Mouse (Mus musculus) embryonic stem cell, embryonic (primary cell): ENCODE measurements around the gene Idnk.
"Not testable (repeated sequence)": the region's sequence is repeated elsewhere in the genome, so short reads cannot be mapped to it uniquely, and the experiment has no call there.

ENCODE experiments used
- CTCF ChIA-PET, 4 experiments: fragments of 300-600 bp in 2 of 4; fragments of 350-600 bp in 2 of 4; sonication (Branson Sonifier 250); formaldehyde crosslinking; loops; one replicate each; lab custom pipeline; 2022; ENCODE audit warnings: inconsistent platforms in 2 of 4; lab: Charles Lee
- POLR2A ChIA-PET, 4 experiments: fragments of 300-600 bp in 2 of 4; fragments of 350-600 bp in 2 of 4; sonication (Branson Sonifier 250); formaldehyde crosslinking; loops; one replicate each; lab custom pipeline; 2022; ENCODE audit warnings: antibody characterized with exemption in 4 of 4, inconsistent platforms in 1 of 4; lab: Charles Lee

Idnk gene

DNA sequence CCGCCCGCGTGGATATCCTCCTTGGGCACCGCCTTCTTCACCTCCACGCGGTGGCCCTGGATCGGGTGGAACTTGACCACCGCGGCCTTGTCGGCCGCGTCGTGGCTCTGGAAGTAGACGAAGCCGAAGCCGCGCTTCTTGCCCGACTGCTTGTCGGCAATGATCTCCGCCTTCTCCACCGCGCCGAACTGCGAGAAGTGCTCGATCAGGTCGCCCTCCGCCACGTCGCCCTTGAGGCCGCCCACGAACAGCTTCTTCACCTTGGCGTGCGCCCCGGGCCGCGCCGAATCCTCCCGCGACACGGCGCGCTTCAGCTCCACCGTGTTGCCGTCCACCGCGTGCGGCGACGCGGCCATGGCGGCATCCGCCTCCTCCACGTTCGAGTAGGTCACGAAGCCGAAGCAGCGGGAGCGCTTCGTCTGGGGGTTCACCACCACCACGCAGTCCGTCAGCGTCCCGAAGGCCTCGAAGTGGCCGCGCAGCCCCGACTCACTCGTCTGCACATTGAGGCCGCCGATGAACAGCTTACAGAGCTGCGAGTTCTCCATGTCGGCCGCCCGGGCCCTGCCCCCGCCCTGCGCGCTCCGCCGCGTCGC, 29.6 kb upstream of the Idnk start:
- POLR2A ChIA-PET: interaction anchor here (0.8 to 10.5 kb wide), 23 partner anchors 8 to 602 kb away, joined by 3 to 88 read pairs (median 4); partner anchors contain the start of genes Gkap1 (in 1 of the 4), Idnk (in 1 of the 4), Klhl3 (in 1 of the 4) and Ubqln1 (in 1 of the 4)
- CTCF ChIA-PET: interaction anchor here in 2 of 4 experiments (1.3 to 1.5 kb wide), 2 partner anchors 10 kb away, joined by 4 to 7 read pairs; no protein-coding TSS in a partner anchor

DNA sequence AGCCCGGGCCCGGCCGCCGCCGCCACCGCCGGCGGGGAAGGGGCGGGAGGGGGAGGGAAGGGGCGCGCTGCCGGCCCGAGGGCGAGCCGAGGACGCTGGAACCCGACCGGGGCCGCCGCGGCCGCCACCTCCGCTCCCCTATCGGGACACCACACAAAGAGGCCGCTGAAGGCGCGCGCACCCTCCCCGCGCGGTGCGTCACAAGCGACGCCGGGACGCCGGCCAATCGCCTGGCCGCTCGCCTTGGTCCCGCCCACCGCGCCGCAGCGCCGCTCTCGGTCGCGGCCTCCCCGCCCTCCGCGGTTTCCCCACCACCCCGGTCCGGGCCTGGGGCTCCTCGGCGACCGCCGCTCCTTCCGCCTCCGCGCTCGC, 29.1 kb upstream of the Idnk start, which contains the start of gene Hnrnpa0:
Gene Hnrnpa0 (minus strand): TSS at position 161 of the 372 bp plus-strand sequence.
- POLR2A ChIA-PET: interaction anchor here (0.5 to 10.5 kb wide), 50 partner anchors 10 to 1642 kb away, joined by 3 to 88 read pairs (median 4); partner anchors contain the start of genes Klhl3 (in 2 of the 4), 2210016F16Rik (in 1 of the 4), Gkap1 (in 1 of the 4) and Hnrnpk (in 1 of the 4)

DNA sequence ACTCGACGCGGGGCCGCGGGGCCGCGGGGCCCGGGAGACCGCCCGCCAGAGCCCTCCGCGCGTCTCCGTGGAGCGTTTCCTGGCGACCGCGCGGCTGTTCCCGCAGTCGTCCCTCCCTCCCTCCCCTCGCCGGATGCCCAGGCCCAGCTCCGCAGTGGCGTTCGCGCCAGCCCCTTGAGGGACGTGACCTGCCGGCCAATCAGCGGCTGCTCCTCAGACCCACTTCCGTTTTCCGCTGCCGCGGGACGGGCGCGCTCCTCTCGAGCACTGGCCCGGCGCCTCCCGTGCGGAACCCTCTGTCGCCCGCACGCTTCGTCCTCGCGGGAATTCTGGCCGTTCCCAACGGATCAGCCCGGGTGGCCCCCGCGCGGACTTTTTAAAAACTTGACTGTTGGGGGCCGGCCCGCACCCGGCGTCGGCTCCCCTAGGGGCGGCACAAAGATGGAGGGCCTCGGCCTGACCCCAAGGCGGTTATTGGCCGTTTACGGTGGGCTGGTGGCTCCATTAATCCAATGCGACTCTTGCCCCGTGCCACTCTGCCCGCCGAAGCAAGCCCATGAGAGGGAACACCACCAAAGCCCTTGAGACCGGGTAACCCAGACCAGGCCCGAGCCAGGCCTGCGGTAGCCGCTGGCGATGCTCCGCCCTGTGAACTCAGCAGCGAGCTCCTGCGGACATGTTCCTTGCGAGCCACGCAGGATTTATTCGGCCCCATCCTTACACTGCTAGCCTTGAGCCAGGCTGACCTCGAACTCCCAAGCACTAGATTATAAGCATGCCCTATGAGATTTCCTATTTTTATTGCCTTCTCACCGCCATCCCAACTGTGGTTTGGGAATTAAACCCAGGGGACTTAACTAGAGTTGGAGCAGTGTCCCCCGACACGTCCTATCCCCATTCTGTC, 28.4 kb upstream of the Idnk start:
- ChIA-PET CTCF (interaction anchor here in 3 of 4 experiments (0.5 to 1.5 kb wide), 12 partner anchors 11 to 396 kb away, joined by 3 to 7 read pairs (median 4); no protein-coding TSS in a partner anchor), POLR2A (interaction anchor here in 3 of 4 experiments (0.5 to 10.5 kb wide), 77 partner anchors 8 to 1641 kb away, joined by 3 to 88 read pairs (median 3); partner anchors contain the start of genes 2210016F16Rik (in 2 of the 3), Klhl3 (in 2 of the 3), Rmi1 (in 2 of the 3) and Gkap1 (in 1 of the 3))

More for the DNA sequence above, 29.1 kb upstream of the Idnk start, which contains the start of gene Hnrnpa0:
- CTCF ChIA-PET: interaction anchor here in 3 of 4 experiments (0.5 to 1.5 kb wide), 8 partner anchors 10 to 151 kb away, joined by 3 to 7 read pairs (median 4); no protein-coding TSS in a partner anchor

DNA sequence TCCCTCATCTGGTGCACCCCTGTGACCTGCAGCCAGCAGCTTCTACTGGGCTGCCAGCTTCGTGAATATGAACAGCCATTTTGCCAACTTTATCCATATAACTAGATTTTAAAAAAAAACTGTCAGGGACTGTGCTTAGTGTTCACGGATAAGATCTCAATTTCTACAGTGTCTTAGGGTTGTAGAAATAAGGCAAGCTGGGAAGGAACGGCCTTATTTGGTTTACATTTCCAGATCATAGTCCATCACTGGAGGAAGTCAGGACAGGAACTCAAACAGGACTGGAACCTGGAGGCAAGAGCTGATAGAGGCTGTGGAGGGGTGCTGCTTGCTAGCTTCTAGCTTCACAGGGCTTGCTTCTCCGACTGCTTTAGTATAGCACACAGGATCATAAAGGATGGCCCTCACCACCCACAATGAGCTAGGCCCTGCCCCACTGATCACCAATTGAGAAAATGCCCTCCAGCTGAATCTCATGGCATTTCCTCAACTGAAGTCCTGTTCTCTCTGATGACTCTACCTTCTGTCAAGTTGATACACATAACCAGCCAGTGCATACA, 27.7 kb upstream of the Idnk start:
- POLR2A ChIA-PET: interaction anchor here in 3 of 4 experiments (0.6 to 10.5 kb wide), 49 partner anchors 8 to 1640 kb away, joined by 3 to 88 read pairs (median 4); partner anchors contain the start of genes 2210016F16Rik (in 2 of the 3), Klhl3 (in 2 of the 3), Rmi1 (in 2 of the 3) and Gkap1 (in 1 of the 3)
- CTCF ChIA-PET: interaction anchor here (0.6 to 1.5 kb wide), 9 partner anchors 12 to 395 kb away, joined by 3 to 6 read pairs (median 3); no protein-coding TSS in a partner anchor

DNA sequence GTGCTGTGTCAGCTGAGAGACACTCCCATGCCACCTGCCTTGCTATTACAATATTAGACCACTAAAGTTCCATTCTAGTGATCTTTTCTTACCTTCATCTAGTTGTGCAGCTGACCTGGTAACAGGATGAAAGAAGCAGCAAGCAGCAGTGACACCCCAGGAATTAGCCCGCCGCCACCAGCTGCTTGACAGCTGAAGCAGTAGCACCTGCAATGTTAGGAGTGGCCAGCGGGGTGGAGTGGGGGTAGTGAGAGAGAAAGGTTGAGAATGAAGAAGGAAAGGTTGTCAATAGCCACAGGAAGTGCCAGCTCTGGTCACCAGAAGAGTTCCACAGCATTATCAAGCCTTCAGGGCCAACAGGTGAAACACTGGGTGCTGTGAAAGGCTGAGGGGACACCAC, 25.8 kb upstream of the Idnk start:
- POLR2A ChIA-PET: interaction anchor here in 2 of 4 experiments (0.6 to 10.5 kb wide), 9 partner anchors 12 to 138 kb away, joined by 3 to 88 read pairs (median 3); partner anchors contain the start of gene Klhl3 (in 1 of the 2)
- CTCF ChIA-PET: interaction anchor here (0.5 to 2.9 kb wide), 6 partner anchors 17 to 501 kb away, joined by 3 to 13 read pairs (median 4); no protein-coding TSS in a partner anchor

DNA sequence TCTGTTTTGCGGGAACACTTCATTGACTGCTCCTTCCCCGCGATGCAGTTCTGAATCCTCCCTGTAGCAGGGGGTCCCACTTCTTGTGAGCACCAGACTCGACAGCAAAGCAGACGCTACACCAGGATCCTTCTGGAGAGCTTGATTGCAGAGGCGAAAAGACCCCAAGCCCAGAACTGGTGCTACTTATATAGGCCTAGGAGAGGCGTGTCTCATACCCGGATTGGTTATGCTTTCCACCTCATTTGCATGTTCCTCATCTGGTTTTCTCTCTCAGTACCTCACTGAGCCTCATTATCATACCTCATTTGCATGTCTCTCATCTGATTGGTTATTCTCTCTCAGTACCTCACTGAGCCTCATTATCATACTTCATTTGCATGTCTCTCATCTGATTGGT, 10.8 kb upstream of the Idnk start:
- POLR2A ChIA-PET: interaction anchor here in 1 of 4 experiments (0.6 to 1.7 kb wide), 2 partner anchors 17 to 145 kb away, joined by 3 to 6 read pairs; no protein-coding TSS in a partner anchor
- CTCF ChIA-PET: not testable (repeated sequence)

DNA sequence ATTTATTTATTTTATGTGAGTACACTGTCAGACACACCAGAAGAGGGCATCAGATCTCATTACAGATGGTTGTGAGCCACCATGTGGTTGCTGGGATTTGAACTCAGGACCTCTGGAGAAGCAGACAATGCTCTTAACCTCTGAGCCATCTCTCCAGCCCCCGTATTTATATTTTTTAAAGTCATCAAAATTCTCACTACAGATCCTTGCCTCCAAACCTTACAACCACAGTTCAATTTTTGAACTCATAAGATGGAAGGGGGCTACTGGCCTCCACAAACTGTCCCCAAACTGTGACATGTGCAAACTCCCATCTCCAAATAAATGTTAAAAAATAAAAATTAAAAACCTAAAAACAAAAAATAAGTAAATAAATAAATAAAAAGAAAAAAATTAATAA, 9.7 kb upstream of the Idnk start:
- POLR2A ChIA-PET: interaction anchor here (1.1 to 1.9 kb wide), 5 partner anchors 10 to 22 kb away, joined by 4 to 15 read pairs (median 5); partner anchors contain the start of genes Hnrnpa0 (in 2 of the 4) and Idnk (in 1 of the 4)
- CTCF ChIA-PET: interaction anchor here in 3 of 4 experiments (1.0 to 2.1 kb wide), 8 partner anchors 10 to 140 kb away, joined by 3 to 13 read pairs (median 6); partner anchors contain the start of genes Idnk (in 2 of the 3) and Hnrnpa0 (in 1 of the 3)

DNA sequence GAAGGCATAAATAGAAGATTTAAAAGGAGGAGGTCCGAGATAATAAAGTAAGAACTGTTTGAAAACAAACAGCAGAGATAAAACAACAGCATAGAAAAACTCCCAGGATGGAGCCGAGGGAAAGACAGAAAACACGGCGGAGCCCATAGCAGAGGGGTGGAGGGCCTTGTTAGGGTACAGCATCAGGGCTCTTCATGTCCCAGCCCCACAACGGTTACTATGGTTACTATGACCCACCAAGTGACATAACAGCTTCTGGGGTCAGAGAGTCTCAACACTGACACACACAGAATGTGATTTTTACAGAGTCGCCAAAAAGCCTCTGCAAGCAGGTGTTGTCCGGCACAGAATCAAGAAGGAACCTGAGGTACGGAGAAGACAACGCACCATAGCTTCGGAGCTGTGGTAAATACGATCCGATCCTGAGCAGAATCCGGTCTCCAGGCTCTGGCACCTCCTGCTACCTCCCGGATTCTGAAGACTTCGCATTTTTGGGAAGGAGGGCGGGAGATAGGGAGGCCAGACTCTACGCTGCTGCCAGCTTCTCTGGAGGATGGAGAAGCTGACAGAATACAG, 9.1 kb upstream of the Idnk start:
- ChIA-PET CTCF (interaction anchor here (0.5 to 2.1 kb wide), 28 partner anchors 10 to 1741 kb away, joined by 3 to 13 read pairs (median 5); partner anchors contain the start of genes Idnk (in 3 of the 4) and Hnrnpa0 (in 1 of the 4)), POLR2A (interaction anchor here (0.6 to 1.9 kb wide), 13 partner anchors 9 to 98 kb away, joined by 3 to 15 read pairs (median 4); partner anchors contain the start of genes Hnrnpa0 (in 4 of the 4) and Idnk (in 1 of the 4))

DNA sequence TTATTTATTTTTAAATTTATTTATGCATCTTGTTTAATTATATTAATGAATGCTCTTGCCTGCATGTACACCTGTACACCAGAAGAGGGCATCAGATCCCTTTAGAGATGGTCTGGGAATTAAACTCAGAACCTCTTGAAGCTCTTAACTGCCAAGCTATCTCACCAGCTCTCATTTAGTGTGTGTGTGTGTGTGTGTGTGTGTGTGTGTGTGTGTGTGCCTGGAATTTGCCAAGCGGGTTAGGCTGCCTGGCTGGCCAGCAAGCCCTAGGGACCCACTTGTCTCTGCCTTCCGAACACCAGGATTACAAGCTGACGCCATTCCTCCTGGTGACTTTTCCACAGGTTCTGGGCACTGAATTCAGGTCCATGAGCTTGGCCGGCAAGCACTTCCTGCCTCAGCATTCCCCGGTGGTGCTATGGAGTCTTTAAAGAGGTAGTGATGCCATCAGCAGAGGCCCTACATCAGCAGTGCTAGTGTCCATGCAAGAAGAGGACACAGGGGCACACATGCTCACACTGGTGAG, 8.4 kb upstream of the Idnk start:
- ChIA-PET CTCF (interaction anchor here (0.6 to 2.1 kb wide), 57 partner anchors 9 to 1621 kb away, joined by 3 to 14 read pairs (median 4); partner anchors contain the start of genes Idnk (in 3 of the 4), Hnrnpa0 (in 1 of the 4) and Klhl3 (in 1 of the 4)), POLR2A (interaction anchor here (0.6 to 1.9 kb wide), 17 partner anchors 8 to 121 kb away, joined by 3 to 15 read pairs (median 4); partner anchors contain the start of genes Hnrnpa0 (in 4 of the 4) and Idnk (in 1 of the 4))

DNA sequence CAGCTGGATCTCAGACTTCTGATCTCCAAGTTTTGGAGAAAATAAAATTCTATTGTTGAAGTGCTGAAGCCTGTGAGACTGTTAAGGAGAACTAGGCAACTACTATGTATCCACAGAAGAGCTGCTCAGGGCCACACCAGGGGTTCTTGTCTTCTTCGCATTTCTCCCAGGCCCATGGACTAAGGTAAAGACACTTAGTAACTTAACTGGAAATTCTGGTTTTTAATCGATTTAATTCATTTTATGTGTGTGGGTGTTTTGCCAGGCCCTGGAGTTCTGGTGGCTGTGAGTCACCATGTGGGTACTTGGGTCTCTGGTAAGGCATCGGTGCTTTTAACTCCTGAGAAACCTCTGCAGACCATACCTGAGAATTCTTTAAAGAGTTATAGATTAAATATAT, 7.8 kb upstream of the Idnk start:
- POLR2A ChIA-PET: interaction anchor here in 3 of 4 experiments (0.6 to 1.9 kb wide), 13 partner anchors 8 to 121 kb away, joined by 3 to 15 read pairs (median 4); partner anchors contain the start of genes Hnrnpa0 (in 3 of the 3) and Idnk (in 1 of the 3)
- CTCF ChIA-PET: interaction anchor here (0.6 to 2.1 kb wide), 52 partner anchors 8 to 1621 kb away, joined by 3 to 14 read pairs (median 4); partner anchors contain the start of genes Idnk (in 3 of the 4), Hnrnpa0 (in 1 of the 4) and Klhl3 (in 1 of the 4)

DNA sequence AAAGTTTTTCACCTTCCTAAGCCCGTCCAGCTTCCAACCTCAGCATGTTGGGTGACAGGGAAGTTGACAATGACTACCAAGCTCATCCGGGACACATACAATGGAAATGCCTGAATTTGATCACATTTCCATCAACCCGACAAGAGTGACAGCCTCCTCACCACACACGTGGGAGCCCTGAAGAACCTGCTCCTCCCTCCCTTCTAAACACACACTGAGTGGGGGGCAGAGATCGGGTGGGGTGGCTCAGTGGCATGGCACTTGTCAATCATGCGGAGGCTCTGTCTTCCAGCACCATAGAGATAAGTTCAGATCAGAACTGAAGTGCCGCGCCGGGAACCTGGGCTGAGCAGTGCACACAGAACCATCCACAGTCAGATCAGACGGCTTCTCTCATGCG, 7.0 kb upstream of the Idnk start:
- ChIA-PET CTCF (interaction anchor here in 2 of 4 experiments (1.5 to 1.8 kb wide), 2 partner anchors 10 to 439 kb away, joined by 5 to 6 read pairs; no protein-coding TSS in a partner anchor), POLR2A (interaction anchor here in 1 of 4 experiments (1.4 kb wide), 1 partner anchor 28 kb away, joined by 3 read pairs; no protein-coding TSS in a partner anchor)

DNA sequence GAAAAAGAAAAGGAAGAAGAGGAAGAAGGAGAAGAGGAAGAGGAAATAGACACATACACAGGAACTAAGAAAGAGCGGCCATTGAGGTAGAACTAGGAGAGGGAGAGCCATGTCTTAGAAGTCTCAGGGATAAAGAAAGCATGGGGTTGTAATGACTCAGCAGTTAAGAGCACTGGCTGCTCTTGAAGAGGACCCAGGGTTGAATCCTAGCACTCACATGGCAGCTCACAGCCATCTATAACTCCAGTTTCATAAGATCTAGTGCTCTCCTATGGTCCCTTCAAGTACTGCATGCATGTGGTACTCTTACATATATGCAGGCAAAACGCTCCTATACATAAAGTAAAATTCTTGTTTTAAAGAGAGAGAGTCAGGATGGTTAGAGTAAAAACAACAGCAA, 1.4 kb upstream of the Idnk start:
- ChIA-PET CTCF (interaction anchor here in 1 of 4 experiments (0.6 to 1.0 kb wide), 2 partner anchors 124 to 143 kb away, joined by 3 read pairs; no protein-coding TSS in a partner anchor), POLR2A (interaction anchor here in 1 of 4 experiments (1.1 kb wide), 2 partner anchors 24 to 27 kb away, joined by 3 read pairs; no protein-coding TSS in a partner anchor)

DNA sequence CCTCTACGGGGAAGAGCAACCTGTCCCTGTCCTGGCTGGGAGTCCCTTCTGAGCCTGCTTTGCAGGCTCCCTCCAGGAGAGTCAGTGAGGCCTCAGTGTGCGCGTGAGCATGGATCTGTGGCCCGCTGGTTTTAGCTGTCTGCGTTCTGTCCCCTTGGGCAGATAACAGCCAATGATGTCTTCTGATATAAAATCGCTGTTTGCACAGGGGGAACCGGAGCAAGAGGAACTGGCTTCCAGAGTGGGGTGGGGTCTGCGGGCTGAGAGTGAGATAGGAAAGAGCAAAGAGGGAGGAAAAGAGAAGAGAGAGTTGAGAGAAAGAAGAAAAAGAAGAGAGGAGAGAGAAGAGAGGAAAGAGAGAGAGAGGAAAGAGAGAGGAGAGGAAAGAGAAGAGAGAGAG, 413 bp upstream of the Idnk start:
- POLR2A ChIA-PET: interaction anchor here in 2 of 4 experiments (1.0 to 2.0 kb wide), 4 partner anchors 8 to 146 kb away, joined by 3 to 6 read pairs (median 5); no protein-coding TSS in a partner anchor
- CTCF ChIA-PET: interaction anchor here in 3 of 4 experiments (0.7 to 2.0 kb wide), 8 partner anchors 8 to 432 kb away, joined by 3 to 12 read pairs (median 6); partner anchors contain the start of gene Spock1 (in 1 of the 3)

DNA sequence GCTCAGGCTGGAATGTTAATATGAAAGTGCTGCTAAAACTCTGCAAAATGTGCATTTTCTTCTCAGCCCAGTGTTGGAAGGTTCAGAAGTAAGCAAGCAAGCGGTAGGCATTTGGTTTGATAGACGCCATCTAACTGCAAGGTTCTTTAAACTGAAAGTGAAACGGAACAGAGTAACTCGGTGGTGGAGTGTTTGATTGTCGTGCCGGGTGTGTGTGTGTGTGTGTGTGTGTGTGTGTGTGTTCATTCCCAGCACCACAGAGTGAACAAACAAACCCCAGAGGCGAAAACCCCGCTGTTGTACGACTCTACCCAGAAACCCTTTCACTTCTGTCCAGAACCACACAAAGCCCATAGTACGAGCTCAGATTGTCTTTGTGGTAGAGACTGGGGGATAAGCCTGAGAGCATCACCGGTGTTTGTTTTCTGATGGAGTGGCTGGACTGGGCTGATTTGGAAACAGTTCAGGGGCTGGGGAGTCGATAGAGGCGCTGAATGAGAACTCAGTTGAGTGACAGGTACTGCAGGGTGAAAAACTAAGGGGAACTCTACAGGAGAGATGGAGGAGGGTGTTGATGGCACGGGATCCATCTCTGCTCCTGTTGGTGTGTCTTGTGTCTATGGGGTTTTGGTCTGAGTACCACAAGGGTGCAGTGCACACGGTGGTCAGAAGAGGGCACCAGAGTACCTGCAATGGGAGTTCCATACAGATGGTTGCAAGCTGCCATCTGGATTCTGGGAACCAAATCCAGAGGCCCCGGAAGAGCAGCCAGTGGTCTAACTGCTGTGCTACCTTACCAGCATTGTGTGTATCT, 857 bp downstream of the Idnk start:
- POLR2A ChIA-PET: interaction anchor here in 3 of 4 experiments (0.6 to 2.5 kb wide), 13 partner anchors 10 to 230 kb away, joined by 3 to 7 read pairs (median 3); partner anchors contain the start of gene Hnrnpa0 (in 2 of the 3)

More for the DNA sequence above, 857 bp downstream of the Idnk start:
- CTCF ChIA-PET: interaction anchor here (0.6 to 2.0 kb wide), 30 partner anchors 8 to 435 kb away, joined by 3 to 12 read pairs (median 4); partner anchors contain the start of gene Spock1 (in 1 of the 4)
